Mouse (Mus musculus): Measurements from ENCODE around the gene Orm1.

DNA sequence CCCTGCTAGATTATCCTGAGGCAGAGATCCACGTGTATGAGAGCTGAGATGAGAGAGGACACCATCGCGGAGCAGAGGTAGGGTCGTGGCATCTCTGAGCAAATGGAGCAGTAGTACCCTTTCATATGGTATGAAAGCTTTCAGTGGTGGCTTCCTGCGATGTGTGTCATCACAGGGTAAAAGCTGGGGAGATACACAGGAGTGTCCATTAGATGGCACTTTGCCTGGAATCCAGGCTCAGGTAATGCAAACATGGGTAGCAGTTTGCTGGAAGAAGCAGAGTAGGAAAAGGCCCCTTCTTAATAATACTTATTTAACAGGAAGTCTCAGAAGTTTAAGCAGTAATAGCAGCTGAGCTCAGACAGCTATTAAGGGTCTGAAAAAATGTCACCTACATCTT, 30.3 kb upstream of the Orm1 start:
- TF ChIP-seq CTCF (IDR thresholded peaks at IDR 0.05; ENCODE audit: borderline replicate concordance, insufficient read depth, low read depth, low read length) (no peak), POLR2A (IDR thresholded peaks at IDR 0.05; ENCODE audit: borderline replicate concordance, insufficient read depth, low read length) (no peak)
